Mouse (Mus musculus) hindbrain, embryonic 15.5 days (tissue): ENCODE results near the gene Gm20911. TPM values are rescaled to one million over a fixed set of nuclear protein-coding genes. Genes with fewer than 3 reads are reported as not detected.
"Not testable (repeated sequence)": the region's sequence is repeated elsewhere in the genome, so short reads cannot be mapped to it uniquely, and the experiment has no call there.

ENCODE experiments used
- ATAC-seq: fragments of 200-750 bp; cut with Nextera tagmentation; 2 replicates; pipeline ENCODE4 v1.8.0; 2017; ENCODE audit warnings: low read depth, moderate number of reproducible peaks, moderate TSS enrichment; ENCODE audit not compliant: low FRiP score
- H3K27ac ChIP-seq: fragments of 300-500 bp; sonication (generic); replicated peaks from 2 replicates; pipeline ENCODE4 v1.5.1; 2015; ENCODE audit warnings: mild to moderate bottlenecking, inconsistent platforms
- H3K27me3 ChIP-seq: fragments of 300-500 bp; sonication (generic); 2 replicates; pipeline ENCODE4 v1.6.1; 2015; ENCODE audit warnings: control low read depth, inconsistent platforms
- H3K36me3 ChIP-seq: fragments of 300-500 bp; sonication (generic); 2 replicates; pipeline ENCODE4 v1.6.1; 2015; ENCODE audit warnings: control low read depth, inconsistent platforms
- H3K4me1 ChIP-seq: fragments of 300-500 bp; sonication (generic); replicated peaks from 2 replicates; pipeline ENCODE4 v1.6.1; 2015; ENCODE audit warnings: control low read depth, inconsistent platforms
- H3K4me2 ChIP-seq: fragments of 300-500 bp; sonication (generic); 2 replicates; pipeline ENCODE4 v1.6.1; 2015; ENCODE audit warnings: moderate library complexity, mild to moderate bottlenecking, inconsistent platforms
- H3K4me3 ChIP-seq: fragments of 300-500 bp; sonication (generic); 2 replicates; pipeline ENCODE4 v1.5.1; 2015; ENCODE audit warnings: mild to moderate bottlenecking, inconsistent platforms
- H3K9ac ChIP-seq: fragments of 300-500 bp; sonication (generic); 2 replicates; pipeline ENCODE4 v1.6.1; 2015; ENCODE audit warnings: inconsistent platforms
- H3K9me3 ChIP-seq: fragments of 300-500 bp; sonication (generic); 2 replicates; pipeline ENCODE4 v1.6.1; 2016; ENCODE audit warnings: control low read depth, inconsistent platforms
- WGBS: fragments of 180-500 bp; shearing (Covaris S2); methylation state at CpG from one replicate; pipeline ENCODE4 v1.1.7; 2015; 5-methylcytosine and 5-hydroxymethylcytosine counted together
- polyA plus RNA-seq: library from polyadenylated mRNA; unstranded; fragments of >200 nt; fragmentation: Nextera tagmentation; extraction: Ambion mirVana; gene quantifications from 2 replicates; pipeline ENCODE4 v1.2.1, GENCODE M21; 2015

The Gm20911 gene
- not detected in 2 replicates for polyA plus RNA-seq

DNA sequence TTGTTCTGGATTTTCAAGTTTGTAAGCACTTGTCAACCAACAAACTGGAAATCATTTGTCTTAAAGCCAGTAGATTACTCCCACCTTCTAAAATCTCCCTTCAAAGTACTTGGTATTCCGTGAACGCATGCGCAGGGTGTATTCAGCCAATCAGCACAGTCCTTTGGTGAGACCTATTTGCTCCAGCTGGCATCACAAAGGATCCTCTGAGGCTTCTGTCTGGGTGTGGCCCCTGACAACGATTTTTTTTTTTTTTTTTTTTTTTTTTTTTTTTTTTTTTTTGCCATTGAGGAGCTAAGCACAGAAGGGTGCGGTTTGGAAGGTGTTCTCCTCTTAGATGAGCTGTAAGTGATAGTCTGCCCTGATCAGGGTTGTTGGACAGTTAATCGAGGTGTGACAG, at the start of gene Gm20911:
Gene Gm20911 (plus strand): TSS at position 301 of the 400 bp plus-strand sequence.
- no CpG with 5 or more reads among the region's 6 CpGs for WGBS

More for the DNA sequence above, at the start of gene Gm20911:
- not testable (repeated sequence) for H3K4me1 ChIP-seq, H3K4me2 ChIP-seq, H3K4me3 ChIP-seq, ATAC-seq, H3K36me3 ChIP-seq, H3K27ac ChIP-seq, H3K27me3 ChIP-seq, H3K9ac ChIP-seq, H3K9me3 ChIP-seq
